Mouse (Mus musculus): ENCODE results near the gene Fam110a.
A peak's percentile ranks its signal among the peaks of the same experiment; 100 is the strongest.

The Fam110a gene

GRCm38 (mm10) chr2:151979470-151980354 lies at the start of gene Fam110a:
Gene Fam110a (minus strand): TSS chr2:151980219.
- peak; percentile 85 to 86 for DNase-seq

- peak; percentile 78 to 79 for DNase-seq
These were observed 49.4 kb upstream of the Fam110a start for GRCm38 (mm10) chr2:152029252-152030082.

GRCm38 (mm10) chr2:152024883-152025422 lies 44.9 kb upstream of the Fam110a start:
- no peak for DNase-seq

GRCm38 (mm10) chr2:152022022-152022421 lies 42.0 kb upstream of the Fam110a start:
- no peak for DNase-seq

GRCm38 (mm10) chr2:152020255-152020654 lies 40.2 kb upstream of the Fam110a start:
- DNase-seq = peak; percentile 43 to 52

GRCm38 (mm10) chr2:152016666-152017065 lies 36.6 kb upstream of the Fam110a start:
- no peak for DNase-seq

- no peak for DNase-seq
These were observed 36.0 kb upstream of the Fam110a start for GRCm38 (mm10) chr2:152015997-152016396.

GRCm38 (mm10) chr2:152012701-152013100 lies 32.7 kb upstream of the Fam110a start:
- no peak for DNase-seq

- no peak for DNase-seq
These were observed 32.2 kb upstream of the Fam110a start for GRCm38 (mm10) chr2:152012222-152012621.

- no peak for DNase-seq
These were observed 31.7 kb upstream of the Fam110a start for GRCm38 (mm10) chr2:152011724-152012123.

GRCm38 (mm10) chr2:152010661-152011060 lies 30.6 kb upstream of the Fam110a start:
- DNase-seq = no peak

GRCm38 (mm10) chr2:152010251-152010650 lies 30.2 kb upstream of the Fam110a start:
- no peak for DNase-seq

- no peak for DNase-seq
These were observed 29.2 kb upstream of the Fam110a start for GRCm38 (mm10) chr2:152009061-152009779.

- peak in 1 of 2 experiments; percentile 28 for DNase-seq
These were observed 27.8 kb upstream of the Fam110a start for GRCm38 (mm10) chr2:152007783-152008182.

GRCm38 (mm10) chr2:152002529-152002928 lies 22.5 kb upstream of the Fam110a start:
- DNase-seq = no peak

GRCm38 (mm10) chr2:152000735-152001134 lies 20.7 kb upstream of the Fam110a start:
- DNase-seq = no peak

- no peak for DNase-seq
These were observed 20.3 kb upstream of the Fam110a start for GRCm38 (mm10) chr2:152000291-152000679.

GRCm38 (mm10) chr2:151999669-152000290 lies 19.8 kb upstream of the Fam110a start:
- DNase-seq = no peak

GRCm38 (mm10) chr2:151998932-151999331 lies 18.9 kb upstream of the Fam110a start:
- no peak for DNase-seq

GRCm38 (mm10) chr2:151998505-151998899 lies 18.5 kb upstream of the Fam110a start:
- DNase-seq = no peak

- no peak for DNase-seq
These were observed 17.9 kb upstream of the Fam110a start for GRCm38 (mm10) chr2:151997776-151998504.

Measured in thymus, postnatal 36 days (tissue).